Mouse (Mus musculus) cerebellum, adult 9-10 months (tissue): ENCODE measurements around the gene Mlst8.
"Not testable (repeated sequence)": the region's sequence is repeated elsewhere in the genome, so short reads cannot be mapped to it uniquely, and the experiment has no call there.

Experiments used
- DNase-seq: peaks from one replicate; pipeline ENCODE4 v3.0.0; 2022

Mlst8 gene

DNA sequence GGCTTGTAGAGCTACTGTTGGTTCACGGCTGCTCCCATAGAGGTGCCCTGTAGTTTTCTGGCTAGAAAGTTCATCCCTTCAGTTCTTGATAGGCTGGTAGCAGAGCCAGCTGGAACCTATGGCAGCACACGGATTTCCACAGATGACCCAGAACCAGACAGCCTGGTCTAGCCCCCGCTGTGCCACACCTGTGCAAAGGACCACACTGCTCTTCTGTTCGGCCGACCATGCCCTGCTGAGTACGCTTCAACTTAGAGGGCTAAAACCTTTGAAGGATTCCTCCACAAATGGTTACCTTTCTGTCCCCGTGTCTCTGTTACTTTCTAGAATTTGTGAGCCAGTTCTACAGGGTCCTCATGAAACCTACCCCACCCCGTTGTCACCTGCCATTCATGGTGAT lies 53.6 kb downstream of the Mlst8 start:
- DNase-seq, result not testable (repeated sequence)

- no peak for DNase-seq
Observed at GRCm38 (mm10) chr17:24424489-24424888, 54.4 kb downstream of the Mlst8 start.
